Mouse (Mus musculus) MEL (cell line): ENCODE data around the gene Gpr171. TPM values are rescaled to one million over a fixed set of nuclear protein-coding genes. Genes with fewer than 3 reads are reported as not detected.

Source experiments
- DNase-seq: peaks from one replicate; pipeline ENCODE4 v3.0.0; 2011; ENCODE audit warnings: low read depth, low spot score
- H3K27ac ChIP-seq: 2 replicates; pipeline ENCODE4 v1.5.1; 2012; ENCODE audit warnings: low read depth, mild to moderate bottlenecking, control low read depth, low read length, moderate library complexity; ENCODE audit not compliant: control insufficient read depth
- H3K27me3 ChIP-seq, 2 experiments: fragments of 150-350 bp in 1 of 2; sonication (generic) in 1 of 2; 2 replicates each; pipeline ENCODE4 v1.6.1; 2012; ENCODE audit warnings: low read length in 2 of 2, mild to moderate bottlenecking in 2 of 2, improper control_type of control experiment in 1 of 2, moderate library complexity in 1 of 2; ENCODE audit not compliant: insufficient read depth in 2 of 2, control insufficient read depth in 1 of 2
- H3K36me3 ChIP-seq, 2 experiments: 2 replicates each; pipeline ENCODE4 v1.6.1; 2012 to 2014; ENCODE audit warnings: low read length in 2 of 2, improper control_type of control experiment in 1 of 2, inconsistent platforms in 1 of 2, mild to moderate bottlenecking in 1 of 2; ENCODE audit not compliant: insufficient read depth in 2 of 2, control insufficient read depth in 1 of 2
- H3K4me1 ChIP-seq, 2 experiments: fragments of 150-350 bp in 1 of 2; sonication (generic) in 1 of 2; 2 replicates each; pipeline ENCODE4 v1.6.1; 2012; ENCODE audit warnings: low read length in 2 of 2, improper control_type of control experiment in 1 of 2, mild to moderate bottlenecking in 1 of 2; ENCODE audit not compliant: insufficient read depth in 2 of 2, control insufficient read depth in 1 of 2
- H3K4me3 ChIP-seq, 2 experiments: fragments of 150-350 bp in 1 of 2; sonication (generic) in 1 of 2; 2 replicates each; pipeline ENCODE4 v1.5.1; 2012; ENCODE audit warnings: low read depth in 2 of 2, low read length in 2 of 2, mild to moderate bottlenecking in 2 of 2, moderate library complexity in 2 of 2, control low read depth in 1 of 2, improper control_type of control experiment in 1 of 2; ENCODE audit not compliant: control insufficient read depth in 1 of 2, insufficient read depth in 1 of 2
- H3K79me2 ChIP-seq: 2 replicates; pipeline ENCODE4 v1.6.1; 2012; ENCODE audit warnings: mild to moderate bottlenecking, low read length, moderate library complexity; ENCODE audit not compliant: control insufficient read depth, poor library complexity, insufficient read depth
- H3K9ac ChIP-seq: 2 replicates; pipeline ENCODE4 v1.6.1; 2012; ENCODE audit warnings: low read depth, mild to moderate bottlenecking, control low read depth, low read length, moderate library complexity; ENCODE audit not compliant: control insufficient read depth, poor library complexity, severe bottlenecking
- H3K9me3 ChIP-seq: fragments of 150-350 bp; sonication (generic); replicated peaks from 2 replicates; pipeline ENCODE4 v1.6.1; 2012; ENCODE audit warnings: mild to moderate bottlenecking, low read length, improper control_type of control experiment, moderate library complexity; ENCODE audit not compliant: insufficient read depth
- E2F4 ChIP-seq: IDR thresholded peaks from 2 replicates; pipeline ENCODE4 v1.6.1; 2011; ENCODE audit warnings: low read depth, low read length, improper control_type of control experiment, borderline replicate concordance
- ELF1 ChIP-seq: IDR thresholded peaks from 2 replicates; pipeline ENCODE4 v1.6.1; 2014; ENCODE audit warnings: low read depth, mild to moderate bottlenecking, inconsistent platforms, low read length, improper control_type of control experiment, moderate library complexity
- EP300 ChIP-seq, 2 experiments: IDR thresholded peaks; 2 replicates each; pipeline ENCODE4 v1.6.1; 2011; ENCODE audit warnings: improper control_type of control experiment in 2 of 2, low read length in 2 of 2, low read depth in 1 of 2, mild to moderate bottlenecking in 1 of 2
- GABPA ChIP-seq: IDR thresholded peaks from 2 replicates; pipeline ENCODE4 v1.6.1; 2012; ENCODE audit warnings: low read depth, mild to moderate bottlenecking, inconsistent platforms, low read length, improper control_type of control experiment, moderate library complexity
- GATA1 ChIP-seq: IDR thresholded peaks from 2 replicates; pipeline ENCODE4 v1.6.1; 2011; ENCODE audit warnings: low read depth, low read length, improper control_type of control experiment
- MAX ChIP-seq: IDR thresholded peaks from 2 replicates; pipeline ENCODE4 v1.6.1; 2011; ENCODE audit warnings: low read length, improper control_type of control experiment
- MAZ ChIP-seq: IDR thresholded peaks from 2 replicates; pipeline ENCODE4 v1.6.1; 2012; ENCODE audit warnings: low read depth, mild to moderate bottlenecking, inconsistent platforms, low read length, improper control_type of control experiment
- POLR2AphosphoS2 ChIP-seq: IDR thresholded peaks from 2 replicates; pipeline ENCODE4 v1.6.1; 2011; ENCODE audit warnings: low read length, improper control_type of control experiment
- polyA plus RNA-seq, 2 experiments: library from polyadenylated mRNA; stranded (reverse) in 1 of 2; unstranded in 1 of 2; fragments of >175 nt in 1 of 2; fragments of >200 nt in 1 of 2; gene quantifications; 2 replicates each; pipeline versions ENCODE4 v1.2.1 to v1.2.4; 2012; ENCODE audit warnings: low replicate concordance in 2 of 2, low read depth in 1 of 2; ENCODE audit not compliant: insufficient read length in 2 of 2, insufficient read depth in 1 of 2, missing spikeins in 1 of 2
- total RNA-seq: library from RNA; depleted of rRNA; stranded (reverse); fragments of 300-350 nt; gene quantifications from 2 replicates; pipeline ENCODE4 v1.2.3, GENCODE M21; 2012

Gene Gpr171
- total and polyA plus RNA-seq, 3 experiments = not detected

DNA sequence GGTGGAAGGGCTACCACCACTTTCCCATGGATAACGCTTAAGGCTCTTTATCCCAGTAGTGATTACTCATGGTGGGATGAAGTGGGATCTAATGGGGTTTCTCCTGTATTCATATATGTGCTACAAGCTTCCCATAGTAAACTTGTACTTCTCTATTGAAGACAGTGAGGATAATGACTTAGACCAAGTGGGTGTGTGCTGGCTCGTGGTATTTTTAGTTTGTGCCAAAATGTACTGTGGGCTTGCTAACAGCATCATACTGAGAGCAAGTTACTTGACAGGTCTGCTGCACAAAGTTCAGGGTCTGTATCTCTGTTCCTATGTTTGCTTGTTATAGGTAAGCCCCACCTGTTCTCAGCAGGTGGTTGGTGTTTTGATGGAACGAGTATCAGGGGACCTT lies 35.7 kb downstream of the Gpr171 start:
- H3K9me3 ChIP-seq = no peaks in the 10 kb centered on the region
- no peak for TF ChIP-seq ELF1
- peaks cover 0 to 3% of the 10 kb centered on the region in 2 experiments; a peak in 1 of 4 replicates for H3K36me3 ChIP-seq
- H3K4me1 ChIP-seq = peaks cover 0 to 12% of the 10 kb centered on the region in 2 experiments; a peak in 3 of 4 replicates
- DNase-seq = no peak
- H3K4me3 ChIP-seq = no peak overlapping the region
- no peaks in the 10 kb centered on the region for H3K27me3 ChIP-seq
- no peak overlapping the region for H3K27ac ChIP-seq
- no peak overlapping the region for H3K9ac ChIP-seq
- H3K79me2 ChIP-seq = no peaks in the 10 kb centered on the region

DNA sequence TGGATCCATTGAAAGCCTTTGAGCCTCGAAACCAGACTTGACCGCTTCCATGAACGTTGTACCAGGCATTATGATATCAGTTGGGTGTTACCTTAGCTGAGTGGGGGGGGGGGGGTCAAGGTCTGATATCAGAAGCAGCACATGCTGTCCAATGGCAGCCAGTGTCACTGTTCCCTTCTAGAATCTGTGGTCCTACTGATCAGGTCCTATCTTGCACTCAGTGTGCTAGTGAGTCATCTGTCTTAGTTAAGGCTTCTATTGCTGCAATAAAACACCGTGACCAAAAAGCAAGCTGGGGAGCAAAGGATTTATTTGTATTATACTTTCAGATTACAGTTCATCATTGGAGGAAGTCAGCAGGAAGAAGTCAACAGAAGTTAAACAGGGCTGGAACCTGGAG lies 38.2 kb downstream of the Gpr171 start:
- Histone ChIP-seq H3K9ac (no peak overlapping the region), H3K27ac (no peak overlapping the region), H3K27me3 (no peaks in the 10 kb centered on the region), H3K4me1 (peaks cover 5 to 22% of the 10 kb centered on the region in 2 experiments; a peak in 2 of 4 replicates), H3K4me3 (no peak overlapping the region)
- DNase-seq = peak; percentile 50
- TF ChIP-seq EP300 (IDR thresholded peaks at IDR 0.05; ENCODE audit: low read depth in 1 of 2, low read length in 2 of 2) (0 out of 4 replicates have a peak, but pooled peaks of 1 of the 2 experiments have one; percentile 42), E2F4 (no peak), GATA1 (0 out of 2 replicates have a peak, but pooled peaks have one; percentile 14)
- TF ChIP-seq, all 39 proteins: peak for 2
- Histone ChIP-seq H3K79me2 (no peaks in the 10 kb centered on the region), H3K36me3 (peaks cover 0 to 8% of the 10 kb centered on the region in 2 experiments; a peak in 2 of 4 replicates), H3K9me3 (no peaks in the 10 kb centered on the region)

DNA sequence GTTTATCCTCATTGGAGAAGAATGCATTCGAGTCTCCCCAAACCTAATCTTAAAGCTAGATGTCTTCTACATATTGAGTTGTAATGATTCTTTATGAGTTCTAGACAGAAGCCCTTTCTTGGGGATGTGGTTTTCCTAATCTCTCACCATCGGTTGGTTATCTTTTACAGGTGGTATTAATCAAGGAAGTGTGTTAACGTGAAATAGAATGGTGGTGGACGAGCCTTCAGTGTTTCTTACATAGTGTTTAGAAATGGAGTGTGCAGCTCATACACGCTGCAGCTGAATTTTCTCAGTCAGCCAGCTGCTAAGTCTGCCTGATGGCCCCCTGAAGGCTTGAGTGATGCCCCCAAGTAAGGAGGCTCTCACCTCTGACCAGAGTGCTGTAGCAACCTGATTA lies 39.5 kb downstream of the Gpr171 start:
- no peak overlapping the region for H3K4me3 ChIP-seq
- H3K79me2 ChIP-seq = no peaks in the 10 kb centered on the region
- no peak overlapping the region for H3K9ac ChIP-seq
- H3K27ac ChIP-seq = no peak overlapping the region
- no peaks in the 10 kb centered on the region for H3K27me3 ChIP-seq
- no peak for DNase-seq
- peaks cover 0 to 16% of the 10 kb centered on the region in 2 experiments; a peak in 2 of 4 replicates for H3K36me3 ChIP-seq
- H3K4me1 ChIP-seq = peaks cover 5 to 27% of the 10 kb centered on the region in 2 experiments; a peak in 2 of 4 replicates
- no peaks in the 10 kb centered on the region for H3K9me3 ChIP-seq
- TF ChIP-seq POLR2AphosphoS2 = no peak
- no peak for TF ChIP-seq MAX
- TF ChIP-seq EP300 (IDR thresholded peaks at IDR 0.05; ENCODE audit: low read depth in 1 of 2, low read length in 2 of 2) = peak; percentile 19 to 35; a peak in 1 of 4 replicates
- TF ChIP-seq GABPA = no peak
- TF ChIP-seq GATA1 = peak; percentile 36; the same call in 1 of the 2 replicates

DNA sequence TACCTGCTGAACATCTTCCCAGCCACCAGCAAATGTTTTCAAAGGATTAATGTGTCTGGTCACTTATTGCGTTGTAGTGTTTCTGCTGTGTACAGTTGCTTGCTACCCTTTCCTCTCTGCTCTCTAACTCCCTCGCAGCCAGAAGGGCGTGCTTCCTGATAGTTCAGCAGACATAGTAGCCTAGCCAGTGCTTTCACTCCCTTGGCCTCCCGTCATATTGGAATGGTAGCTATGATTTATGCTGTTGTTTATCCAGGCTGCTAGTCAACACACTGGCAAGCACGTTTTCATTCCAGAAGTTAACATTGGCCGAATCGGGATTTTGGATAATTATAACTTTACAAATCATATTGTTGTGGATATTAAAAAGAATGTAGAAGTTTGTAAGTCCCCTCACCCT lies 41.5 kb downstream of the Gpr171 start:
- no peak overlapping the region for H3K27ac ChIP-seq
- H3K4me1 ChIP-seq = peaks cover 5 to 27% of the 10 kb centered on the region in 2 experiments; a peak in 2 of 4 replicates
- no peak for TF ChIP-seq MAZ
- H3K4me3 ChIP-seq = 0 out of 4 replicates have a peak overlapping the region, but pooled peaks of 1 of the 2 experiments have one; percentile 10
- H3K27me3 ChIP-seq = no peaks in the 10 kb centered on the region
- H3K36me3 ChIP-seq = peaks cover 0 to 21% of the 10 kb centered on the region in 2 experiments; a peak in 2 of 4 replicates
- no peaks in the 10 kb centered on the region for H3K9me3 ChIP-seq
- H3K9ac ChIP-seq = peak overlapping the region; percentile 13; the same call in 1 of the 2 replicates
- no peaks in the 10 kb centered on the region for H3K79me2 ChIP-seq
- no peak for DNase-seq
